Mouse (Mus musculus) olfactory bulb, adult 2 months (tissue): ENCODE data around the gene Nos1ap.

Source experiments
- CTCF ChIP-seq: fragments of 200-500 bp; IDR thresholded peaks from 2 replicates; pipeline ENCODE4 v1.5.1; 2012; ENCODE audit warnings: low read depth, mild to moderate bottlenecking, low read length, moderate library complexity; ENCODE audit not compliant: insufficient read depth
- POLR2A ChIP-seq: fragments of 200-500 bp; IDR thresholded peaks from 2 replicates; pipeline ENCODE4 v1.6.1; 2012; ENCODE audit warnings: mild to moderate bottlenecking, low read depth, low read length, moderate library complexity; ENCODE audit not compliant: insufficient read depth

DNA sequence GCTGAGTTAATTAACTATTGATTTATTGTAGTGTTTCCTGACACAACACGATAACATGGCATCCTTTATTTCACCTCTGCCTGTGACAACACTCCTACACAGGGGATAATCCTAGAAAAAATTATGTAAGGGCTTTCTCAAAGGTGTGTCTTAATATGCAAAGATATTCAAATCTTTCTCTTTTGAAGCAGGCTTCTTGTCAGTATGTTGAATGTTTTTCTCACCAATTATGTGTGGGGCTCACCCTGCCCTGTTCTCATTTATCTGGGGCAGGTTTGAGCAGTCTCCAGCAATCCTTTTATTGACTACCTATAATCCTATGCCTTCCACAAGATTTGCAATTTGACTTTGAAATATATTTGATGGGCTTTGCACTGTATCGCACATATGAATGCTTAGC is 97.1 kb downstream of the Nos1ap start:
- no peak for TF ChIP-seq POLR2A
- TF ChIP-seq CTCF, result no peak
